Mouse (Mus musculus): ENCODE data around the gene Gm5475. TPM values are rescaled to one million over a fixed set of nuclear protein-coding genes. Genes with fewer than 3 reads are reported as not detected.
"Not testable (repeated sequence)": the region's sequence is repeated elsewhere in the genome, so short reads cannot be mapped to it uniquely, and the experiment has no call there.

Gm5475 gene
- polyA plus RNA-seq (2017; shearing (Covaris generic)): under 1 TPM in 1 of 2 experiments, not detected in 1; 0.33 TPM

- ATAC-seq: not testable (repeated sequence)
These were observed at the start of gene Gm5475 for GRCm38 (mm10) chr15:100421758-100422197. TSS of gene Gm5475 (plus strand) at chr15:100422147.

- ATAC-seq: no peak
These were observed 46.9 kb upstream of the Gm5475 start for GRCm38 (mm10) chr15:100375066-100375465.

DNA sequence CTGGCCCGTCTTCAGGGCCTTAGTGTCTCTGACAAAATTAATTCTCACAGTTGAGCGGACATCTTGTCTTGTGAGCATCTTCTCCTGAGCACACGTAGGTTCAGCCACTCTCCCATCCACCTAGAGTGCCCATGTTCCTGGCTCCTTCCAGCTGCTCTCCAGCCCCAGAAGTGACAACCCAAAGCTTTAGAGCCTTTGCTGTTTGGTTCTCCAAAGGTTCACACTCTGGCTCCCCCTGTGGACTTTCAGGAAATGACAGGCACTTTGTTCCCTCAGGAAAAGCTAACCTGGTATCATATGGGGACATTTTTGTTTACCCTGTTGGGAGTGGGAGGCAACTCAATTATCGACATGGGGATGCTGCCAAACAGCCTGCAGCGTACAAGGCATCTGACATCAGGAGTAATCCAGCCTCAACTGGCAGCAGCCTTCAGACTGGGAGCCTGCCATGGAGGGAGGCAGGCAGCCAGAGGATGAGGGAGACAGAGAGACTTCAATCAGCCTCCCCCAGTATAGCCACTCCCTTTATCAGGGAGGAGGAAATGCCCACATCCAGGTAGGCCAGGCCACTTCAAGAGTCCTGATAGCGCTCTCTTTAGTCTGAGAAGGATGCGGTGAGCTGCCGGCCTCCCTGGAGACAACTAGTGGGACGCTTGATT is 44.0 kb upstream of the Gm5475 start:
- not testable (repeated sequence) for ATAC-seq

GRCm38 (mm10) chr15:100379658-100380057 is 42.3 kb upstream of the Gm5475 start:
- ATAC-seq: no peak

- ATAC-seq: no peak
These were observed 41.8 kb upstream of the Gm5475 start for GRCm38 (mm10) chr15:100380104-100380503.

DNA sequence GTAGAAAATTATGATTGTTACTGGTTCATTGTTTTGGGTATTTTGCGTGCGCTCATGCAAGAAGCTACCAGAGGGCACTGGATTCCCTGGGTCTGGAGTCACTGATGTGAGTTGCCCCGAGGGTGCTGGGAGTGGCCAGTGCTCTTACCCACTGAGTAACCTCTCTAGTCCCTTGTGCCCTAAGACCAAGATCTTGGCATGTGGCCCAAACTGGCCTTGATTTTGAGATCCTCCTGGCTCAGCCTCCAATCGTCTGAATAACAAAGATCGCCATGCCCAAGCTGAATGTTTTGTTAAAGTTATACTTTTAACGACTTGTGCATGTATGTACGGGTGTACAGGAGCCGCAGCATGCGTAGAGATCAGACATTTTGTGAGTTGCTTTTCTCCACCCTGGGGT is 36.2 kb upstream of the Gm5475 start:
- no peak for ATAC-seq

DNA sequence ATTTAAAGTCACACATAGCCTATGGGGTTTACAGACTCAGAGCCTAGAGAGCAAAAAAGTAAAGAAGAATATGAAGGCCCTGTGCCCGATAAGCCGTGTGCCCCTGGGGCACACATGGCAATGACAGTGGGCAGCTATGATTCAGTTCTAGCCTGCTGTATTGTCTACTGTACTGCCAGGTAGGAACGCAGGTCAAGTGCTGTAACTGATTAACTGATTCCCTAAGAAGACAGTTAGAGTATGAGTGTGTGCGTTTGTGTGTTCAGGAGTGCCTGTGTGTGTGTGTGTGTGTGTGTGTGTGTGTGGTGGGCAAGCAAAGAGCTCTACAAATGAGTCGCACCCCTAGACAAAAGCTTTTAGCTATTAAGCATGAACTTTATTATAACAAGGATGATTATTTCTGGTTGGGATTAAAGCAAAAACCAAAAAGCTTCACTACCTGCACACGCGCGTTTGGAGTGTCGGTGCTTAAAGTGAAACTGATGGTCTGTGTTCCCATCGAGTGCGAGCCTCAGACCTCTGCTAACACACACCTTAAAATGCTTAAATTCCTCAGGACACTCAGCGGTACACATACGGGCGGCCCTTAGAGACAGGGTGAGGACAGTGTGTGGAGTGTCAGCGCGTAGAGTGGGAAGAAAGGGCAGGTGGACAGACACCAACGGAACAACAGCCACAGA is 34.3 kb upstream of the Gm5475 start:
- no peak for ATAC-seq

GRCm38 (mm10) chr15:100388224-100388835 is 33.6 kb upstream of the Gm5475 start:
- ATAC-seq: no peak

DNA sequence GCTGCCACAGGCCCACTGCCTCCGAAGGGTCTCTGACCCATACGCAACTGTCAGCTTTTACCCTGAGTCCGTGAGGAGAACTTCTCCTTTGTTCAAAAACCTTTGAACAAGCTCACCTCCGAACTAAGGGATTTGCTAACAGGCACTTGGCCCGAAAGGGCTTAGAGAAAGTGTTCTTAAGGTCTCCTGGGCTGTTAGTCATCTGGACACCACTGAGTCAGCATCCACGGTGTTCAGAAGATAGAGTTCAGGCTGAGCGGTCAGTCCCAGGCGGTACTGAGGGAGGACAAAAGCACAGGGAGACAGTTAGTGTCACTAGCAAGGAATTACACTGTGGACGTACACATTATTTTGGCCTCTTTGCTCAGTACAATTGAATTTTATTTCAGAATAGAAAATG is 33.1 kb upstream of the Gm5475 start:
- ATAC-seq: no peak

GRCm38 (mm10) chr15:100391066-100391465 is 30.9 kb upstream of the Gm5475 start:
- no peak for ATAC-seq

GRCm38 (mm10) chr15:100391599-100391998 is 30.3 kb upstream of the Gm5475 start:
- no peak for ATAC-seq

DNA sequence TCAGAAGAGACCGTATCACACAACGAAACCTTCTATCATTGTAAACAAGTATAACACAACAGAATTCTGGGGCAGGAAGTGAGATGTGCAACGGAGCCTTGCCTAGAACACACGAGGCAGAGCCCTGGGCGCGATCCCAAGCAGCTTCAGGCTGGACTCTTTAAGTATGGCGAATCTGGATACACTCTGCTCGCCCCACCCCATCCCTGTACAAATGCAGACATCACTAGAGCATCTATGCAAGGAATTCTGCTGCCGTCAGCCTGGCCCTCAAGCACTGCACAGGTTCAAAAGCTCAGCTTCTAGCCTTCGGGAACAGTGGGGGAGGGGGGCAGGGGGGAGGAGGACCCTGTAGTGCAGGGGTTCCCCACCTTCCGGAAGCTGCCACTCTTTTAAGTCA is 28.9 kb upstream of the Gm5475 start:
- ATAC-seq: no peak

- ATAC-seq: no peak
These were observed 26.4 kb upstream of the Gm5475 start for GRCm38 (mm10) chr15:100395561-100395960.

DNA sequence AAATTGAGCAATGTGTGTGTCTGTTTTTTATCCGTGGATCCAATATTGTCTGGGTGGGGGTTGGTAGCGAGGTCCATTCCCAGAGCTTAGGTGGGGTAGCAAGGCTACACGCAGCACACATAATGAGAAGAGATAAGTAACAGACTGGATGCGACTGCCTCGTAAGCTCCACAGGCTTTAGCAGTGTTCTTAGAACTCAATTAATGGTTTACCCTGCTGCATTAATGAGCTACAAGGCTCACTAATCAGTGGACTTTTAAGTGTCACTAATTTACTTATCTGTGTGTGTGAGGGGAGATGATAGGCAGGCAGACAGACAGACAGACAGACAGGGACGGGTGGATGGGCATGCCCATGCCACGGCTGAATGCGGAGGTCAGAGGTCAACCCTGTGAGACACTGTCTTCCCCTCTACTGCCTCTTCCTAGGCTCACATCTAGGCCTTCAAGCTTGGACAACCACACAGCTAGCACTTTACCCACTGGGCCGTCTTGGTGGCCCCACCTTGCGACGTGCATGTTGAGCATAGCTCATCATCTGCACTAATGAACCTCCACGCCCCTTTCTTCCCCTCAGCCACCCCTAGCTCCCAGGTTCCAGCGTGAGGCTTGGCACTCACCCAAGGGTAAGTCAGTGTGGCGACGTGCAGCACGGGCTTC is 21.2 kb upstream of the Gm5475 start:
- ATAC-seq: no peak

GRCm38 (mm10) chr15:100401811-100402210 is 20.1 kb upstream of the Gm5475 start:
- ATAC-seq: no peak

GRCm38 (mm10) chr15:100402347-100402746 is 19.6 kb upstream of the Gm5475 start:
- no peak for ATAC-seq

DNA sequence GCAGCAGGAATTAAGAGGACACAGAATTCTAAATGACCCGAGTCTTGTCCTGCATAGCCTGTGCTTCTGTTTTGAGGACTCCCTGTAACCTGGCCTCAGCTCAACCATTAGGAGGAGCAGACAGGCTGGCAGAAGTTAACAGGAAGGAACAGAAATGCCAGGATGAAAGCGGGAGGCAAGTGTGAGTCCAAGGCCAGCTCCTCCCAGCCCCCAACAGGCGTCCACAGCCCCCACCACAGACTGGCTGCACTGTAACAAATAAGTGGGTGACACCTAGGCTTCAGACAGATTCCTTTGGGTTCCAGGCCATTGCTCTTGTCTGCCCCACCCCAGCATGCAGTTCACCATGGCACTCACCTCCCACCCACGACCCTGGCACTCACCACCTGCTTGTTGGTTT is 19.1 kb upstream of the Gm5475 start:
- ATAC-seq: no peak

DNA sequence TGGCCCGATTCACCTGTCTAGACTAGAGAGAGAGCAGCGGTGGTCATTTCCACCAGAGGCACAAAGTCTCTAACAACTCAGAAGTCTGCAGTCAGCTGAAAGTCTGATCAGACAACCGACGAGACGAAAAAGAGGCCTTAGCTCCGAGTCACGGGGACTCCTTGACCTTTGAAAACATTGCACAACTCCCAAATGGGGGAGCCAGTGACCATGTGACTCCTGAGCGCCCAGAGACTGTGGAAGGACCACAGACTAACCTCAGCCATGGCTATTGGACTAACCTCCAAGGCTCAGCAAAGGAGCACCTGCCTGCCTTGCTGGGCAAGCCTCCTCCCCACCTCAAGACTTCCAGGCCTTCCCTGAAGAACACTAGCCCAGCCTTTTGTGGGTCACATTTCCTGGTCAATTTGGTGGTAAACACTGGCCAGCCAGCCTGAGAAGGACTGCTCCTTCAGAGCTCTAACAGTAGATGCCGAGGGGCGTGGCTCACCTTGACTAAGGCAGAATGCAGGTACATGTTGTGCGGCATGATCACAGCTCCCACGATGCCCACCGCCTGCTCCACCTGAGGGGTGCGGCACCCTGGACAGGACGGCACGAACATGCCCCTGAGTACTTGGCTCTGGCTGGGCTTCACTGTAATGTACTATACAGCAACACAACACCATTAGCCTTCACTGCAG is 18.5 kb upstream of the Gm5475 start:
- no peak for ATAC-seq

GRCm38 (mm10) chr15:100406088-100406487 is 15.9 kb upstream of the Gm5475 start:
- no peak for ATAC-seq

DNA sequence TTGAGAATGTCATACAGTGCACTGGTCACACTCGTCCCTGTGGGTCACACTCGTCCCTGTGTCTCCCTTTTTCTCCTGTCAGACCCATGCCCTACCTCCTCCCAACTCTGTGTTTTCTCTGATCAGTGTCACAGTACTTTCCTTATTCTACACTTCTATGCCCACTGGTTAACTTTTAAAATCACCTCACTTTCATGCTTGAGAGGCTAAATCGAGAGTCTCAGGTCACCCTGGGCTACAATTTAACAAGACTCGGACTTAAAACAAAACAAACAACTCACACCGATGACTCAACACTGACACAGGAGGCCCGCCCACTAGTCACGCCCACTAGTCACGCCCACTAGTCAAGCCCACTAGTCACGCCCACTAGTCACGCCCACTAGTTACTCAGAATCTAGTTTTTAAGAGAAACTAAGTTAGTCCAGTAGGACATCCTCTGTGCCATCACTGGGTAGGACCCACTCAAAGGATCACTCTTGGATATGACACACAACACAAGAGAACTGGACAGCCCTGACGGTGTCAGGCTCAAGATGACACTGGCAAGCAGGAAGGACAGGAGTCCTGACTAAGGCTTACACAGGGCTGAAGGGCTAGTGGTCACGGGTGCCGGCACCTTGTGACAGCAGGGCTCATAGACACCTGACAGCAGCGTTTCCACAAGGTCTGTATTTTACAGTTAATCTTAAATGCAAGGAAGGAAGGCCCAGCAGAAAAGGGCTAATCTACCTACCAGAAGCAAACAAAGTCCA is 10.9 kb upstream of the Gm5475 start:
- ATAC-seq: no peak

DNA sequence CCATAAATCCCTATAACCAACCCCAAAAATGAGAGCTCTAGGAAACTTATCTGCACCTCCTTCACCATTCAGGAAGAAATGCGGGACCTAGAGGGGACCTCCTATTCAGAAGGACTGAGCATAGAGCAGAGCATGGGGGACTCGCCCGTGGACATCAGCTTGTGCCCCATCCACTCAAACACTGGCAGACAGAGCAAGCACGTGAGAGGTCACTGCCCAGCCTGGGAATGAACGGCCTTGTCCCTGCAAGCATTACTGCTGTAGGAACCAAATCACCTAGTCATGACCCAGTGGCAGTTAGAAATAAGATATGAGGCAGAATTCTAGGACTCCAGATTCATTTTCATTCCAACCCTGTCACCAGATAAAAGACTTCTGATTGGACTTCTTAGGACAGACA is 10.2 kb upstream of the Gm5475 start:
- no peak for ATAC-seq

GRCm38 (mm10) chr15:100413306-100413705 is 8.6 kb upstream of the Gm5475 start:
- no peak for ATAC-seq
